Mouse (Mus musculus) CH12.LX (cell line): ENCODE results near the gene Wrnip1. TPM values are rescaled to one million over a fixed set of nuclear protein-coding genes. Genes with fewer than 3 reads are reported as not detected.

Experiments
- DNase-seq: peaks from one replicate; pipeline ENCODE4 v3.0.0-alpha.2; 2013; ENCODE audit errors: extremely low read depth
- H3K27ac ChIP-seq: 2 replicates; pipeline ENCODE4 v1.5.1; 2012; ENCODE audit warnings: low read depth, mild to moderate bottlenecking, control low read depth, moderate library complexity; ENCODE audit not compliant: insufficient read depth
- H3K27me3 ChIP-seq: replicated peaks from 2 replicates; pipeline ENCODE3; 2012; ENCODE audit warnings: inconsistent platforms
- H3K36me3 ChIP-seq, 2 experiments: replicated peaks in 1 of 2; 2 replicates each; pipeline versions ENCODE3 to v1.6.1; 2012; ENCODE audit warnings: inconsistent platforms in 1 of 2, low read length in 1 of 2, mild to moderate bottlenecking in 1 of 2, mixed read lengths in 1 of 2, moderate library complexity in 1 of 2; ENCODE audit not compliant: control insufficient read depth in 1 of 2, insufficient read depth in 1 of 2
- H3K4me1 ChIP-seq, 2 experiments: 2 replicates each; pipeline ENCODE4 v1.6.1; 2012; ENCODE audit warnings: inconsistent platforms in 1 of 2, moderate library complexity in 1 of 2; ENCODE audit not compliant: insufficient read depth in 2 of 2, control insufficient read depth in 1 of 2
- H3K4me2 ChIP-seq: 2 replicates; pipeline ENCODE4 v1.6.1; 2012; ENCODE audit warnings: low read depth, mild to moderate bottlenecking, control low read depth; ENCODE audit not compliant: poor library complexity, insufficient read depth, severe bottlenecking
- H3K4me3 ChIP-seq, 3 experiments: fragments of 150-350 bp in 1 of 3; sonication (generic) in 1 of 3; replicated peaks in 1 of 3; 2 replicates each; pipeline versions ENCODE3 to v1.5.1; 2011 to 2012; ENCODE audit warnings: low read depth in 2 of 3, low read length in 2 of 3, mild to moderate bottlenecking in 2 of 3, moderate library complexity in 2 of 3, control low read depth in 1 of 3, improper control_type of control experiment in 1 of 3, inconsistent platforms in 1 of 3, mixed read lengths in 1 of 3; ENCODE audit not compliant: poor library complexity in 1 of 3
- H3K79me2 ChIP-seq: replicated peaks from 2 replicates; pipeline ENCODE4 v1.6.1; 2012; ENCODE audit warnings: mild to moderate bottlenecking, moderate library complexity; ENCODE audit not compliant: control insufficient read depth, poor library complexity, insufficient read depth, severe bottlenecking; ENCODE audit errors: extremely low read depth
- H3K9ac ChIP-seq: 2 replicates; pipeline ENCODE4 v1.6.1; 2012; ENCODE audit warnings: low read depth, mild to moderate bottlenecking, control low read depth, moderate library complexity; ENCODE audit not compliant: insufficient read depth
- H3K9me3 ChIP-seq: replicated peaks from 2 replicates; pipeline ENCODE3; 2012; ENCODE audit warnings: low read length, inconsistent platforms, mixed read lengths
- BHLHE40 ChIP-seq: IDR thresholded peaks from 2 replicates; pipeline ENCODE4 v1.6.1; 2011; ENCODE audit warnings: mild to moderate bottlenecking, low read depth, low read length, improper control_type of control experiment
- CHD2 ChIP-seq: IDR thresholded peaks from 2 replicates; pipeline ENCODE4 v1.6.1; 2011; ENCODE audit warnings: low read length, improper control_type of control experiment
- E2F4 ChIP-seq: IDR thresholded peaks from 2 replicates; pipeline ENCODE4 v1.6.1; 2011; ENCODE audit warnings: low read depth, low read length, improper control_type of control experiment; ENCODE audit not compliant: insufficient replicate concordance
- EP300 ChIP-seq: IDR thresholded peaks from 2 replicates; pipeline ENCODE4 v1.6.1; 2011; ENCODE audit warnings: low read length, improper control_type of control experiment
- ETS1 ChIP-seq: conservative IDR thresholded peaks from 2 replicates; pipeline ENCODE4 v1.6.1; 2012; ENCODE audit warnings: low read depth, mild to moderate bottlenecking, inconsistent platforms, low read length, improper control_type of control experiment, moderate library complexity
- HCFC1 ChIP-seq: IDR thresholded peaks from 2 replicates; pipeline ENCODE4 v1.6.1; 2012; ENCODE audit warnings: low read depth, mild to moderate bottlenecking, inconsistent platforms, low read length, improper control_type of control experiment
- JUND ChIP-seq: conservative IDR thresholded peaks from 2 replicates; pipeline ENCODE4 v1.6.1; 2011; ENCODE audit warnings: low read depth, low read length, improper control_type of control experiment
- KAT2A ChIP-seq: IDR thresholded peaks from 2 replicates; pipeline ENCODE4 v1.6.1; 2012; ENCODE audit warnings: low read length, improper control_type of control experiment, inconsistent platforms; ENCODE audit not compliant: insufficient replicate concordance
- MXI1 ChIP-seq: IDR thresholded peaks from 2 replicates; pipeline ENCODE4 v1.6.1; 2011; ENCODE audit warnings: mild to moderate bottlenecking, low read depth, low read length, improper control_type of control experiment
- NELFE ChIP-seq: IDR thresholded peaks from 2 replicates; pipeline ENCODE4 v1.6.1; 2011; ENCODE audit warnings: low read depth, low read length, improper control_type of control experiment
- NRF1 ChIP-seq: IDR thresholded peaks from 2 replicates; pipeline ENCODE4 v1.6.1; 2014; ENCODE audit warnings: low read depth, mild to moderate bottlenecking, inconsistent platforms, low read length, improper control_type of control experiment, moderate library complexity
- PAX5 ChIP-seq: IDR thresholded peaks from 2 replicates; pipeline ENCODE4 v1.6.1; 2012; ENCODE audit warnings: low read length, inconsistent platforms, mixed read lengths
- POLR2A ChIP-seq: IDR thresholded peaks from 2 replicates; pipeline ENCODE4 v1.6.1; 2011; ENCODE audit warnings: low read depth, mild to moderate bottlenecking, improper control_type of control experiment, low read length
- POLR2AphosphoS2 ChIP-seq: IDR thresholded peaks from 2 replicates; pipeline ENCODE4 v1.6.1; 2011; ENCODE audit warnings: low read depth, low read length, improper control_type of control experiment
- RCOR1 ChIP-seq: conservative IDR thresholded peaks from 2 replicates; pipeline ENCODE4 v1.6.1; 2012; ENCODE audit warnings: low read depth, mild to moderate bottlenecking, inconsistent platforms, low read length, improper control_type of control experiment
- SIN3A ChIP-seq: IDR thresholded peaks from 2 replicates; pipeline ENCODE4 v1.6.1; 2012; ENCODE audit warnings: low read length, improper control_type of control experiment, inconsistent platforms
- SMC3 ChIP-seq: IDR thresholded peaks from 2 replicates; pipeline ENCODE4 v1.6.1; 2011; ENCODE audit warnings: low read depth, low read length, improper control_type of control experiment
- TBP ChIP-seq: conservative IDR thresholded peaks from 2 replicates; pipeline ENCODE4 v1.6.1; 2011; ENCODE audit warnings: low read depth, low read length, improper control_type of control experiment
- USF2 ChIP-seq: conservative IDR thresholded peaks from 2 replicates; pipeline ENCODE4 v1.6.1; 2011; ENCODE audit warnings: low read depth, low read length, improper control_type of control experiment
- ZC3H11A ChIP-seq: IDR thresholded peaks from 2 replicates; pipeline ENCODE4 v1.6.1; 2012; ENCODE audit warnings: low read depth, mild to moderate bottlenecking, inconsistent platforms, low read length, improper control_type of control experiment
- ZKSCAN1 ChIP-seq: IDR thresholded peaks from 2 replicates; pipeline ENCODE4 v1.6.1; 2012; ENCODE audit warnings: low read depth, inconsistent platforms, low read length, improper control_type of control experiment, borderline replicate concordance
- dilution Hi-C: fragments of 300-500 bp; cut with MboI; formaldehyde crosslinking; loops from 2 replicates; pipeline ENCODE4 v1.14.3; 2020; ENCODE audit warnings: low sequenced_read_pairs; ENCODE audit not compliant: extremely low pct_unique_long_range_greater_than_20kb, extremely low pct_ligation_motif_present
- in situ Hi-C: fragments of 300-500 bp; cut with MboI; formaldehyde crosslinking; loops from 3 replicates; pipeline ENCODE4 v1.14.3; 2019; ENCODE audit warnings: low sequenced_read_pairs, low pct_ligation_motif_present, low pct_unique_long_range_greater_than_20kb, mixed read lengths
- polyA plus RNA-seq: library from polyadenylated mRNA; unstranded; fragments of >175 nt; gene quantifications from 2 replicates; pipeline ENCODE4 v1.2.1, GENCODE M21; 2012; ENCODE audit warnings: low read depth; ENCODE audit not compliant: insufficient read length
- total RNA-seq, 2 experiments: library from RNA; depleted of rRNA; stranded (reverse); fragments of 300-350 nt in 1 of 2; fragments of >200 nt in 1 of 2; gene quantifications; 2 replicates each; pipeline ENCODE4 v1.2.3; 2012 to 2014

Wrnip1 gene
- total and polyA plus RNA-seq, 3 experiments, result 47.4 to 61.4 (median 60.5) TPM

GRCm38 (mm10) chr13:32783055-32783454 lies 18.8 kb upstream of the Wrnip1 start (continued):
- no peak for TF ChIP-seq RCOR1

DNA sequence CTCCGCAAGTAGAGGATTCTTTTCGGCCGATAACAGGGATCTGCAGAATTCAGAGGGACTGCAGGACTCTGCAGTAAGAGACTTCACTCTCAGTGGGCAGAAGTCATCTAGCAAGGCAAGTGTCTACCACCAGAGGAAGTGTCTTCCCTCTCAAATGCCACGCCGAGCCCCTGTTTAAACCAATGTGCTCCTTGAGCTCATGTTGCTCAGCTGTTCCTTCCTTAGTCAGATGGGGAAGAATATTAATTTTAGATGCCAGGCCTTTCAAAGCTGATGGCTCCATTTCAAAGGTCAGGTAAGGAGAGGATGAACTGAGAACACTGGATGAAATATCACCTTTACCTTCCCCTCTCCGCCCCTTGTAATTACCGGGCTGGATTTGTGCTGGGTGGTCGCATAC lies 18.0 kb upstream of the Wrnip1 start, which contains the start of gene Mylk4:
Mylk4 (minus strand) TSS at position 139 of the 400 bp plus-strand sequence.
- Histone ChIP-seq H3K9me3 (no peaks in the 10 kb centered on the region), H3K27me3 (no peaks in the 10 kb centered on the region), H3K79me2 (no peaks in the 10 kb centered on the region), H3K27ac (no peak within 1 kb of the TSS), H3K4me1 (peaks cover 0 to 10% of the 10 kb centered on the region in 2 experiments; a peak in 2 of 4 replicates), H3K4me2 (no peak within 1 kb of the TSS), H3K4me3 (no peak within 1 kb of the TSS), H3K9ac (no peak within 1 kb of the TSS), H3K36me3 (no peaks in the 10 kb centered on the region)
- in situ Hi-C loops, result no loop called here
- no peak for TF ChIP-seq SIN3A
- TF ChIP-seq TBP, result no peak
- no peak for TF ChIP-seq PAX5
- no peak for TF ChIP-seq KAT2A
- no peak for TF ChIP-seq SMC3
- TF ChIP-seq NELFE, result no peak
- no peak for TF ChIP-seq RCOR1
- no peak for TF ChIP-seq NRF1
- TF ChIP-seq JUND, result no peak
- no peak for TF ChIP-seq ZKSCAN1
- TF ChIP-seq CHD2, result no peak
- TF ChIP-seq E2F4, result no peak
- dilution Hi-C loops, result no loop called here
- no peak for DNase-seq

- H3K79me2 ChIP-seq, result no peaks in the 10 kb centered on the region
- no peak overlapping the region for H3K4me2 ChIP-seq
- H3K4me3 ChIP-seq, result no peak overlapping the region
- TF ChIP-seq POLR2AphosphoS2, result no peak
- TF ChIP-seq ETS1, result no peak
- TF ChIP-seq NRF1, result no peak
- no peak for TF ChIP-seq MXI1
- no peak for TF ChIP-seq POLR2A
- no peak for TF ChIP-seq HCFC1
- no peak for TF ChIP-seq E2F4
- TF ChIP-seq CHD2, result no peak
- TF ChIP-seq ZC3H11A, result no peak
- TF ChIP-seq USF2, result no peak
- TF ChIP-seq PAX5, result no peak
- no peak for TF ChIP-seq EP300
- no peak for TF ChIP-seq BHLHE40
- no peak for TF ChIP-seq ZKSCAN1
- peaks cover 0 to 14% of the 10 kb centered on the region in 2 experiments; a peak in 2 of 4 replicates for H3K4me1 ChIP-seq
- dilution Hi-C loops (no loop called here), in situ Hi-C loops (no loop called here)
- H3K36me3 ChIP-seq, result no peaks in the 10 kb centered on the region
- H3K9ac ChIP-seq, result no peak overlapping the region
- no peak overlapping the region for H3K27ac ChIP-seq
- no peak for DNase-seq
- H3K9me3 ChIP-seq, result no peaks in the 10 kb centered on the region
- H3K27me3 ChIP-seq, result no peaks in the 10 kb centered on the region
Observed at GRCm38 (mm10) chr13:32787584-32787983, 14.3 kb upstream of the Wrnip1 start.
